Mouse (Mus musculus): ENCODE measurements around the gene Fam216a. TPM values are rescaled to one million over a fixed set of nuclear protein-coding genes. Genes with fewer than 3 reads are reported as not detected.

Gene Fam216a
- polyA plus RNA-seq, 1 experiment: 3.2 TPM

DNA sequence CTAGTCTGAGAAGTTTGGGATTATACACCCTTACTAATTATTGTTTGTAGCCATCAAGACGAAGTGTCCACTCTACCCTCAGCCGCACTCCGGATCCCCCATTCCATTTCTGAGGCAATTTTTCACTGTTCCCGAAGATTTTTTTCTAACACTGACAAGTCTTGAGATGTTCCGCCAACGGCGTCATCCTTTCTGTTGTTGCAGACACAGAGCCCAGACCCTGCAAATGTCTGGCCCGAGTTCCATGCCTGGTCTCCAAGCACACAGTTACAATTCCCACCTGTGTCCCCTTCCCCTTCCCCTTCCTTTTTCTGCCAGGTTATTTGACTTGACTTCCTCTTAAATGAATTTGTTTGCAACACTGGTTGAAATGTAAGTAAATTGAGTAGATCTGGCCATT is 27.7 kb upstream of the Fam216a start:
- no peak for TF ChIP-seq POLR2A (IDR thresholded peaks at IDR 0.05; ENCODE audit: low read depth, low read length)
- no peak for TF ChIP-seq CTCF (IDR thresholded peaks at IDR 0.05; ENCODE audit: extremely low read depth, insufficient read length, insufficient replicate concordance, low read depth, low read length)
- 77% methylated on average over 8 of the region's 8 CpGs for WGBS
- Histone ChIP-seq H3K4me1 (ENCODE audit: control insufficient read depth, insufficient read depth, insufficient read length, low read length) (peaks cover 2% of the 10 kb centered on the region), H3K36me3 (ENCODE audit: control insufficient read depth, insufficient read depth, low read length) (peaks cover 66% of the 10 kb centered on the region), H3K27me3 (ENCODE audit: control insufficient read depth, insufficient read depth, low read length) (no peaks in the 10 kb centered on the region), H3K27ac (ENCODE audit: insufficient read depth, low read depth, low read length) (peak overlapping the region; percentile 68), H3K4me3 (ENCODE audit: low read depth, low read length) (no peak overlapping the region)

DNA sequence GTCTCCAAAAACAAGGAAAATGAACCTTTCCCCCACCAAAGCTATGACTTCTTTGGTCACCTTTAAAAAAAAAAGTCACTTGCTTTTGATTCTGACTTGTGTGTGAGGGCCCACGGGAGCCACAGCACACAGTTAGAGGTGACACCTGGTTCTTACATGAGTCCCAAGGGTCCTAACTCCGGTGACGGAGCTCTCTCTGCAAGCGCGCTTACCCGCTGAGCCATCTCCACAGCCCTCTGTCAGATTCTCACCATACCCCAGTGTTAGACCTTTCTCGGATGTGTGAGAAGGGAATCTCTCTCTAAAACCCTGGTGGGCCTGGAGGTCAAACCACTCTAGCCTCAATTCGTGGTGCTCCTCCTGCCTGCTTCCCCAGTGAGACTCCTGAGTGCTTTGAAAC is 25.3 kb upstream of the Fam216a start:
- WGBS: 86% methylated on average over 8 of the region's 8 CpGs
- Histone ChIP-seq H3K4me1 (ENCODE audit: control insufficient read depth, insufficient read depth, insufficient read length, low read length) (peaks cover 9% of the 10 kb centered on the region), H3K27me3 (ENCODE audit: control insufficient read depth, insufficient read depth, low read length) (no peaks in the 10 kb centered on the region), H3K27ac (ENCODE audit: insufficient read depth, low read depth, low read length) (peak overlapping the region; percentile 51), H3K4me3 (ENCODE audit: low read depth, low read length) (no peak overlapping the region), H3K36me3 (ENCODE audit: control insufficient read depth, insufficient read depth, low read length) (peaks cover 45% of the 10 kb centered on the region)
- no peak for TF ChIP-seq POLR2A (IDR thresholded peaks at IDR 0.05; ENCODE audit: low read depth, low read length)
- TF ChIP-seq CTCF (IDR thresholded peaks at IDR 0.05; ENCODE audit: extremely low read depth, insufficient read length, insufficient replicate concordance, low read depth, low read length): no peak

DNA sequence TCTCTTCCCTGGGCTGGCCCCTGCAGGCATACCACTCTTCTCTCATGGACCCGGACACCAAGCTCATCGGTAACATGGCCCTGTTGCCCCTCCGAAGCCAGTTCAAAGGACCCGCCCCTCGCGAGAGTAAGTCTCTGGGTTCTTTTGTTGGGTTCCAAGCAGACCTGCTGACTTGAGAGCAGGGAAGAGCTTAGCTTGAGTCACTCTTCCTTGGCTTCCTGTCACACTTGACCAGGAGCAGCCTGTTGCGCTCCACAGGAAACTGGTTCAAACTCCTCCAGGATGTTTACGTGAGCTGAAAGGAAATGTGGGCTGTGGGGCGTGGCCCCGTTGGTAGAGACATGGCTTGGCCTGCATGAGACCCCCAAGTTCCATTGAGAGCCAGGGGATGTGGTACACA is 24.6 kb upstream of the Fam216a start:
- peaks cover 38% of the 10 kb centered on the region for H3K36me3 ChIP-seq (ENCODE audit: control insufficient read depth, insufficient read depth, low read length)
- no peak for TF ChIP-seq CTCF (IDR thresholded peaks at IDR 0.05; ENCODE audit: extremely low read depth, insufficient read length, insufficient replicate concordance, low read depth, low read length)
- TF ChIP-seq POLR2A (IDR thresholded peaks at IDR 0.05; ENCODE audit: low read depth, low read length): no peak
- H3K27ac ChIP-seq (ENCODE audit: insufficient read depth, low read depth, low read length): peak overlapping the region; percentile 51
- 70% methylated on average over 10 of the region's 10 CpGs for WGBS
- H3K4me3 ChIP-seq (ENCODE audit: low read depth, low read length): peak overlapping the region; percentile 21; the same call in 1 of the 2 replicates
- no peaks in the 10 kb centered on the region for H3K27me3 ChIP-seq (ENCODE audit: control insufficient read depth, insufficient read depth, low read length)
- peaks cover 10% of the 10 kb centered on the region for H3K4me1 ChIP-seq (ENCODE audit: control insufficient read depth, insufficient read depth, insufficient read length, low read length)

DNA sequence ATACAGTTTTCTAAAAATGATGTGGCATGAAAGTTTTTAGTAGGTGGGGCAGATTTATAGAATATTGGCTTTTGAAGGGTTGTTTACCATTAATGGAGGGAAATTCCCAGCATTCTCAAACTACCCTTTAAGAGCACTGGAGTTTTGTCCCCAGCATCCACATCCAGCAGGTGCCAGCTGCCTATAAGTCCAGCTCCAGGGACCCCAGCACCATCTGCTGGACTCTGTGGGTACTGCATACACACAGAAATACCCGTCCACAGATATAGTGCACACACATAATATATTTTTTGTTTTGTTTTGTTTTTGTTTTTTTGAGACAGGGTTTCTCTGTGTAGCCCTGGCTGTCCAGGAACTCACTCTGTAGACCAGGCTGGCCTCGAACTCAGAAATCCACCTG is 21.7 kb upstream of the Fam216a start:
- Histone ChIP-seq H3K27ac (ENCODE audit: insufficient read depth, low read depth, low read length) (no peak overlapping the region), H3K4me1 (ENCODE audit: control insufficient read depth, insufficient read depth, insufficient read length, low read length) (peaks cover 10% of the 10 kb centered on the region), H3K36me3 (ENCODE audit: control insufficient read depth, insufficient read depth, low read length) (peaks cover 20% of the 10 kb centered on the region), H3K27me3 (ENCODE audit: control insufficient read depth, insufficient read depth, low read length) (no peaks in the 10 kb centered on the region), H3K4me3 (ENCODE audit: low read depth, low read length) (no peak overlapping the region)
- TF ChIP-seq CTCF (IDR thresholded peaks at IDR 0.05; ENCODE audit: extremely low read depth, insufficient read length, insufficient replicate concordance, low read depth, low read length) (peak; percentile 74; the same call in 1 of the 2 replicates), POLR2A (IDR thresholded peaks at IDR 0.05; ENCODE audit: low read depth, low read length) (no peak)
- 52% methylated on average over 2 of the region's 2 CpGs for WGBS

DNA sequence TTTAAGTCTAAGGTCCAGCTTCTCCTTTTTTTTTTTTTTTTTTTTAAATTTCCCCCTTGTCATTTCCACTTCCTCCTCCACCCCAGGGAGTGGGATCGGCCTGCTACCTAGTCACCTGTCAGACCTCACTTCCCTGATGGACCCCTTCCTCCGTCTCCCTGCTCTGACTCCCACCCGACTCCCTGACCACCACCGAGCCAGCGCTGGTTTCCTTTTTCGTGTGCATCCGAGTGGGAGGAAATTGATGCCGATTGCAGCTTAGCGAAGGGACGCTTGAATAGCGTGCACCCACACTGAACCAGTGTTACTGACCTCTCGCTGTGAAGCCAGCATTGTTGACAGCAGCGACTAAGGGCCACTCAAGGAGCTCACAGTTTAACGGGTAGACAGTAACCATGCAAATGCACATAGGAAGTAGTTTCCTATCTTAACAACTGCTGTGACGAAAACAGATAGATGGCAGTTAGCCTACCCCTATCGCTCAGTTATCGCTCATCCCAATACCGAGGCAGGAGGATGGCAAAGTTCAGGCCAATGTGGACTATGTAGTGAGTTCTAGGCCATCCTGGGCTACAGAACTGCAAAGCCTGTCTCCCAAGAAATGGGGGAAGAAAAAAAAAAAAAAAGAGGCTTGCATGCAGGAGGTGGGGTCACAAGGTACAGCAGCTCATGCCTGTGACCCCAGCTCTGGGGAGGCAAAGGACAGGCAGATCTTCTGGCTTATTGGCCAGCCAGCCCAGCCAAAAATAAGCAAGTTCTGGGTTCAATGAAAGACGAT is 20.3 kb upstream of the Fam216a start:
- H3K4me1 ChIP-seq (ENCODE audit: control insufficient read depth, insufficient read depth, insufficient read length, low read length): peaks cover 10% of the 10 kb centered on the region
- H3K27me3 ChIP-seq (ENCODE audit: control insufficient read depth, insufficient read depth, low read length): no peaks in the 10 kb centered on the region
- no peak for TF ChIP-seq POLR2A (IDR thresholded peaks at IDR 0.05; ENCODE audit: low read depth, low read length)
- no peak for TF ChIP-seq CTCF (IDR thresholded peaks at IDR 0.05; ENCODE audit: extremely low read depth, insufficient read length, insufficient replicate concordance, low read depth, low read length)
- H3K36me3 ChIP-seq (ENCODE audit: control insufficient read depth, insufficient read depth, low read length): peaks cover 12% of the 10 kb centered on the region
- H3K4me3 ChIP-seq (ENCODE audit: low read depth, low read length): peak overlapping the region; percentile 92
- peak overlapping the region; percentile 78 for H3K27ac ChIP-seq (ENCODE audit: insufficient read depth, low read depth, low read length)
- WGBS: 3% methylated on average over 19 of the region's 19 CpGs

DNA sequence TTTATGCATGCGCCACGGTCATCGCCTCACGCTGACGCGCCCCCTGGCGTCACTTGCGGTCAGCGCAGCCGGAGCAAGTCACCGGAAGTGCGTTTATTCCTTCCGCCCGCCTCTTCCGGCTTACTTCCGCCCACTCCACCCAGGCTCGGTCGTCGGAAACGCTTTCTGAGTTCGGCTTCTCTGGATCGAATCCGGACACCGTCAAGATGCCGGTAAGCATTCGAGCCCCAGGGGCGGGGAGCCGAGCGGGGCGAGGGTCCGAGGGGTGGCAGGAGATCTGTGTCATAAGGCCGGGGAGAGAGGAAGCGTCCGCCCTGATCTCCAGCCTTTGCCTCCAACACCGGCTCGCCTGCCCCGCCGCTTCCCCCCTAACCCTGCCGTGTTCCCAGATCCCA is 19.6 kb upstream of the Fam216a start, which contains the start of gene Arpc3:
TSS of gene Arpc3 (plus strand) at position 93 of the 395 bp plus-strand sequence.
- peak within 1 kb of the TSS; percentile 78 for H3K27ac ChIP-seq (ENCODE audit: insufficient read depth, low read depth, low read length)
- peak; percentile 80; the same call in 1 of the 2 replicates for TF ChIP-seq POLR2A (IDR thresholded peaks at IDR 0.05; ENCODE audit: low read depth, low read length)
- peak; percentile 92 for TF ChIP-seq CTCF (IDR thresholded peaks at IDR 0.05; ENCODE audit: extremely low read depth, insufficient read length, insufficient replicate concordance, low read depth, low read length)
- under 1% methylated on average over 39 of the region's 39 CpGs for WGBS

DNA sequence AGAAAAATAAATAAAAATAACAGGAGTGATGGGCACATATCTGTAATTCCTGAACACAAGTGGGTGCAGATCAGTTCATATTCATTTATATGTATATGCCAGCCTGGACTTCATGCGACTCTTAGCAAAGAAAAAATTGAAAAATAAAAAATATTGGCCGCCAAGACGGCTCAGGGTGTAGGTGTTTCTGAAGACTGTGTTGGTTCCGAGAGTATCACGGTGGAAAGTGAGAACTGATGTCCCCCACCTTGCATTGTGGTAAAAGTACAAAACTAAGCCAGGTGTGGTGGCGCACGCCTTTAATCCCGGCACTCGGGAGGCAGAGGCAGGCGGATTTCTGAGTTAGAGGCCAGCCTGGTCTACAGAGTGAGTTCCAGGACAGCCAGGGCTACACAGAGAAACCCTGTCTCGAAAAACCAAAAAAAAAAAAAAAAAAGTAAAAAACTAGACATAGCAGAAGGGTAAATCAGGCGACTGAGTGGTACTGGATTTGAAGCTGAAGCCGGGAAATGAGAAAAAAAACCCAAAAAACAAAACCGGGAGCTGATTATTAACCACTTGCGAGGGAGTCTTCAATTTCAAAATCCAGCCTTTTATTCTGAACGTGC is 19.1 kb upstream of the Fam216a start:
- no peaks in the 10 kb centered on the region for H3K27me3 ChIP-seq (ENCODE audit: control insufficient read depth, insufficient read depth, low read length)
- H3K4me1 ChIP-seq (ENCODE audit: control insufficient read depth, insufficient read depth, insufficient read length, low read length): peaks cover 8% of the 10 kb centered on the region
- TF ChIP-seq CTCF (IDR thresholded peaks at IDR 0.05; ENCODE audit: extremely low read depth, insufficient read length, insufficient replicate concordance, low read depth, low read length): no peak
- no peak for TF ChIP-seq POLR2A (IDR thresholded peaks at IDR 0.05; ENCODE audit: low read depth, low read length)
- H3K27ac ChIP-seq (ENCODE audit: insufficient read depth, low read depth, low read length): no peak overlapping the region
- 46% methylated on average over 16 of the region's 16 CpGs for WGBS
- H3K36me3 ChIP-seq (ENCODE audit: control insufficient read depth, insufficient read depth, low read length): peaks cover 2% of the 10 kb centered on the region; the same call in 1 of the 2 replicates
- H3K4me3 ChIP-seq (ENCODE audit: low read depth, low read length): no peak overlapping the region

More for the DNA sequence above, 19.6 kb upstream of the Fam216a start, which contains the start of gene Arpc3:
- Histone ChIP-seq H3K36me3 (ENCODE audit: control insufficient read depth, insufficient read depth, low read length) (peaks cover 6% of the 10 kb centered on the region), H3K27me3 (ENCODE audit: control insufficient read depth, insufficient read depth, low read length) (no peaks in the 10 kb centered on the region), H3K4me1 (ENCODE audit: control insufficient read depth, insufficient read depth, insufficient read length, low read length) (peaks cover 10% of the 10 kb centered on the region), H3K4me3 (ENCODE audit: low read depth, low read length) (peak within 1 kb of the TSS; percentile 92)
